Mouse (Mus musculus) ES-Bruce4 (cell line): ENCODE measurements around the gene Tmem110.

Experiments used
- CTCF ChIP-seq: IDR thresholded peaks from one replicate; pipeline ENCODE4 v1.8.1; 2011; ENCODE audit warnings: low read depth, low read length
- POLR2A ChIP-seq: IDR thresholded peaks from one replicate; pipeline ENCODE4 v1.8.1; 2011; ENCODE audit warnings: low read length; ENCODE audit not compliant: insufficient read depth

- no peak for TF ChIP-seq POLR2A
- TF ChIP-seq CTCF, result no peak
These were observed 74.6 kb downstream of the Tmem110 start for GRCm38 (mm10) chr14:30899972-30900371.
